Mouse (Mus musculus) spleen, adult 2 months (tissue): Measurements from ENCODE around the gene Dhh.

Source experiments
- CTCF ChIP-seq: fragments of 200-500 bp; IDR thresholded peaks from 2 replicates; pipeline ENCODE4 v1.5.1; 2011; ENCODE audit warnings: mild to moderate bottlenecking, inconsistent platforms; ENCODE audit not compliant: insufficient read depth, insufficient read length, insufficient replicate concordance; ENCODE audit errors: extremely low read depth
- POLR2A ChIP-seq: fragments of 200-500 bp; IDR thresholded peaks from 2 replicates; pipeline ENCODE4 v1.6.1; 2011; ENCODE audit warnings: low read depth, low read length, inconsistent platforms

- TF ChIP-seq CTCF (no peak), POLR2A (no peak)
Observed at GRCm38 (mm10) chr15:98871916-98872888, 26.1 kb downstream of the Dhh start.
